Mouse (Mus musculus): ENCODE results near the gene Hcn1.

DNA sequence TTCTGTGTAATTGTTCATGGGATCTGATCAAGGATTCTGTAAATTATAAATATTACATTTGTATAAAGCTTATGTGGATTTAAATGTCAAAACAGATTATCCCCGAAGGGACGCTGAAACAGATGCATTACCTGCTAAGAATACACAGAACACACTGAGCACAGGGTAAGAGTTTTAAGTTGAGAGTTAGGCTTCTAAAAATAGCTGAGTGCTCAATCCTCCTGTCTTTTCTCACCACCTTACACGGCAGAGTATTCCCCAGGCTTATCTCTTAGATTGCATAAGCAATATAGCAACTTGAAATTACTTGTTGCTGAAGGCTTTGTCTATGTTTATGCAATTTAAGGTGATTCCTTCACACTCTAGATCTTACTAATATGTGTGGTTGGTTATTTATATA lies 256.3 kb downstream of the Hcn1 start:
- TF ChIP-seq CTCF (IDR thresholded peaks at IDR 0.05) (no peak), POLR2A (IDR thresholded peaks at IDR 0.05; ENCODE audit: insufficient read depth, low read depth, low read length) (no peak), EP300 (IDR thresholded peaks at IDR 0.05; ENCODE audit: insufficient read depth, low read depth, low read length) (no peak)
